Mouse (Mus musculus): Measurements from ENCODE around the gene AI661453. TPM values are rescaled to one million over a fixed set of nuclear protein-coding genes. Genes with fewer than 3 reads are reported as not detected.
"Not testable (repeated sequence)": the region's sequence is repeated elsewhere in the genome, so short reads cannot be mapped to it uniquely, and the experiment has no call there.

Gene AI661453
- 0.26 and 0.33 TPM in 2 replicates for polyA plus RNA-seq (2015; fragmentation: Nextera tagmentation; extraction: Ambion mirVana)

- ATAC-seq (replicated peaks), result no peak
- Histone ChIP-seq H3K27me3 (replicated peaks) (peaks cover 32% of the 10 kb centered on the region), H3K9me3 (no peaks in the 10 kb centered on the region)
Measured at GRCm38 (mm10) chr17:47436156-47436906, at the start of gene AI661453. AI661453 (plus strand) TSS chr17:47436615.

GRCm38 (mm10) chr17:47386649-47387048, 49.8 kb upstream of the AI661453 start:
- no peak overlapping the region for H3K4me3 ChIP-seq
- H3K9ac ChIP-seq, result no peak overlapping the region
- H3K27me3 ChIP-seq (replicated peaks), result no peaks in the 10 kb centered on the region
- H3K9me3 ChIP-seq, result no peaks in the 10 kb centered on the region
- H3K36me3 ChIP-seq (replicated peaks), result no peaks in the 10 kb centered on the region
- no peak overlapping the region for H3K27ac ChIP-seq
- H3K4me2 ChIP-seq, result no peak overlapping the region
- WGBS, result 63% methylated on average over 4 of the region's 4 CpGs
- ATAC-seq (replicated peaks), result no peak
- H3K4me1 ChIP-seq, result peaks cover 4% of the 10 kb centered on the region; the same call in 1 of the 2 replicates

More at GRCm38 (mm10) chr17:47436156-47436906, at the start of gene AI661453:
- WGBS, result 1% methylated on average over 45 of the region's 45 CpGs
- H3K4me1 ChIP-seq, result peaks cover 22% of the 10 kb centered on the region
- no peaks in the 10 kb centered on the region for H3K36me3 ChIP-seq (replicated peaks)
- peak within 1 kb of the TSS; percentile 43 for H3K4me3 ChIP-seq
- no peak within 1 kb of the TSS for H3K27ac ChIP-seq
- peak within 1 kb of the TSS; percentile 30 for H3K9ac ChIP-seq
- H3K4me2 ChIP-seq, result peak within 1 kb of the TSS; percentile 87

GRCm38 (mm10) chr17:47394223-47394869, 42.1 kb upstream of the AI661453 start:
- peaks cover 24% of the 10 kb centered on the region for H3K27me3 ChIP-seq (replicated peaks)
- no peak for ATAC-seq (replicated peaks)
- no peaks in the 10 kb centered on the region for H3K9me3 ChIP-seq
- H3K4me3 ChIP-seq, result 0 out of 2 replicates have a peak overlapping the region, but pooled peaks have one; percentile 8
- no peak overlapping the region for H3K9ac ChIP-seq
- H3K36me3 ChIP-seq (replicated peaks), result no peaks in the 10 kb centered on the region
- peak overlapping the region; percentile 38 for H3K4me2 ChIP-seq
- WGBS, result 17% methylated on average over 24 of the region's 24 CpGs
- no peak overlapping the region for H3K27ac ChIP-seq
- peaks cover 14% of the 10 kb centered on the region for H3K4me1 ChIP-seq

GRCm38 (mm10) chr17:47395376-47395913, 41.0 kb upstream of the AI661453 start:
- Histone ChIP-seq H3K36me3 (replicated peaks) (no peaks in the 10 kb centered on the region), H3K4me1 (peaks cover 14% of the 10 kb centered on the region), H3K27me3 (replicated peaks) (peaks cover 30% of the 10 kb centered on the region), H3K9me3 (no peaks in the 10 kb centered on the region), H3K4me2 (peak overlapping the region; percentile 38), H3K27ac (no peak overlapping the region), H3K9ac (no peak overlapping the region), H3K4me3 (peak overlapping the region; percentile 8; the same call in 1 of the 2 replicates)
- ATAC-seq (replicated peaks), result peak; percentile 48
- 2% methylated on average over 19 of the region's 20 CpGs for WGBS

GRCm38 (mm10) chr17:47399091-47399490, 37.3 kb upstream of the AI661453 start:
- H3K27ac ChIP-seq, result no peak overlapping the region
- H3K4me3 ChIP-seq, result no peak overlapping the region
- H3K9me3 ChIP-seq, result no peaks in the 10 kb centered on the region
- no peak overlapping the region for H3K9ac ChIP-seq
- H3K36me3 ChIP-seq (replicated peaks), result no peaks in the 10 kb centered on the region
- WGBS, result 79% methylated on average over 8 of the region's 8 CpGs
- peaks cover 14% of the 10 kb centered on the region for H3K4me1 ChIP-seq
- no peak for ATAC-seq (replicated peaks)
- H3K4me2 ChIP-seq, result no peak overlapping the region
- peaks cover 31% of the 10 kb centered on the region for H3K27me3 ChIP-seq (replicated peaks)

GRCm38 (mm10) chr17:47400451-47400850, 36.0 kb upstream of the AI661453 start, which contains the start of gene Guca1a:
Guca1a (minus strand) TSS chr17:47400584.
- H3K27ac ChIP-seq, result no peak within 1 kb of the TSS
- H3K9me3 ChIP-seq, result no peaks in the 10 kb centered on the region
- H3K4me2 ChIP-seq, result no peak within 1 kb of the TSS
- WGBS, result 11% methylated on average over 10 of the region's 10 CpGs
- no peak within 1 kb of the TSS for H3K4me3 ChIP-seq
- peaks cover 1% of the 10 kb centered on the region; the same call in 1 of the 2 replicates for H3K4me1 ChIP-seq
- H3K27me3 ChIP-seq (replicated peaks), result peaks cover 17% of the 10 kb centered on the region
- ATAC-seq (replicated peaks), result no peak
- H3K36me3 ChIP-seq (replicated peaks), result no peaks in the 10 kb centered on the region
- no peak within 1 kb of the TSS for H3K9ac ChIP-seq

- WGBS, result 71% methylated on average over 10 of the region's 10 CpGs
Measured at GRCm38 (mm10) chr17:47407717-47408557, 28.5 kb upstream of the AI661453 start.

GRCm38 (mm10) chr17:47408558-47408898, 27.9 kb upstream of the AI661453 start:
- H3K27me3 ChIP-seq (replicated peaks), result peaks cover 26% of the 10 kb centered on the region
- ATAC-seq (replicated peaks), result no peak; the same call in 1 of the 2 replicates

More at GRCm38 (mm10) chr17:47407717-47408557, 28.5 kb upstream of the AI661453 start:
- Histone ChIP-seq H3K4me2 (no peak overlapping the region), H3K36me3 (replicated peaks) (no peaks in the 10 kb centered on the region), H3K4me1 (peaks cover 7% of the 10 kb centered on the region; the same call in 1 of the 2 replicates), H3K4me3 (no peak overlapping the region), H3K27ac (no peak overlapping the region), H3K27me3 (replicated peaks) (peaks cover 26% of the 10 kb centered on the region), H3K9ac (no peak overlapping the region), H3K9me3 (no peaks in the 10 kb centered on the region)
- no peak for ATAC-seq (replicated peaks)

GRCm38 (mm10) chr17:47409897-47410861, 26.2 kb upstream of the AI661453 start:
- not testable (repeated sequence) for H3K36me3 ChIP-seq (replicated peaks); H3K9me3 ChIP-seq; H3K27ac ChIP-seq; H3K4me1 ChIP-seq
- peak; percentile 77 for ATAC-seq (replicated peaks)
- Histone ChIP-seq H3K4me2 (peak overlapping the region; percentile 68), H3K4me3 (peak overlapping the region; percentile 38), H3K27me3 (replicated peaks) (peaks cover 26% of the 10 kb centered on the region), H3K9ac (peak overlapping the region; percentile 38)
- 2% methylated on average over 74 of the region's 74 CpGs for WGBS

More at GRCm38 (mm10) chr17:47408558-47408898, 27.9 kb upstream of the AI661453 start:
- WGBS, result 20% methylated on average over 8 of the region's 8 CpGs
- H3K9ac ChIP-seq, result no peak overlapping the region
- no peaks in the 10 kb centered on the region for H3K9me3 ChIP-seq
- no peaks in the 10 kb centered on the region for H3K36me3 ChIP-seq (replicated peaks)
- no peak overlapping the region for H3K4me2 ChIP-seq
- H3K27ac ChIP-seq, result no peak overlapping the region
- no peak overlapping the region for H3K4me3 ChIP-seq
- peaks cover 7% of the 10 kb centered on the region; the same call in 1 of the 2 replicates for H3K4me1 ChIP-seq

GRCm38 (mm10) chr17:47420195-47420594, 16.2 kb upstream of the AI661453 start:
- no peak overlapping the region for H3K4me3 ChIP-seq
- H3K27me3 ChIP-seq (replicated peaks), result no peaks in the 10 kb centered on the region
- no peaks in the 10 kb centered on the region for H3K9me3 ChIP-seq
- H3K36me3 ChIP-seq (replicated peaks), result no peaks in the 10 kb centered on the region
- H3K9ac ChIP-seq, result no peak overlapping the region
- H3K4me2 ChIP-seq, result no peak overlapping the region
- WGBS, result 72% methylated on average over 2 of the region's 2 CpGs
- H3K4me1 ChIP-seq, result no peaks in the 10 kb centered on the region
- ATAC-seq (replicated peaks), result no peak
- no peak overlapping the region for H3K27ac ChIP-seq

- H3K27ac ChIP-seq, result no peak overlapping the region
- H3K4me2 ChIP-seq, result no peak overlapping the region
- no peak overlapping the region for H3K4me3 ChIP-seq
- 83% methylated on average over 3 of the region's 3 CpGs for WGBS
- no peaks in the 10 kb centered on the region for H3K27me3 ChIP-seq (replicated peaks)
- H3K36me3 ChIP-seq (replicated peaks), result no peaks in the 10 kb centered on the region
- H3K9ac ChIP-seq, result no peak overlapping the region
- no peaks in the 10 kb centered on the region for H3K9me3 ChIP-seq
- no peak for ATAC-seq (replicated peaks)
- no peaks in the 10 kb centered on the region for H3K4me1 ChIP-seq
Measured at GRCm38 (mm10) chr17:47421566-47421965, 14.8 kb upstream of the AI661453 start.

Data from midbrain, embryonic 15.5 days (tissue).